Mouse (Mus musculus) neural tube, embryonic 14.5 days (tissue): ENCODE measurements around the gene Gm11238. TPM values are rescaled to one million over a fixed set of nuclear protein-coding genes. Genes with fewer than 3 reads are reported as not detected.
"Not testable (repeated sequence)": the region's sequence is repeated elsewhere in the genome, so short reads cannot be mapped to it uniquely, and the experiment has no call there.

Experiments
- ATAC-seq: fragments of 200-750 bp; cut with Nextera tagmentation; 2 replicates; pipeline ENCODE4 v1.8.0; 2017; ENCODE audit warnings: low read depth, mild to moderate bottlenecking, moderate TSS enrichment, moderate library complexity
- H3K27ac ChIP-seq: fragments of 300-500 bp; sonication (generic); 2 replicates; pipeline ENCODE4 v1.5.1; 2014; ENCODE audit warnings: low read depth, mild to moderate bottlenecking, control low read depth, low read length, moderate library complexity, mixed read lengths
- H3K27me3 ChIP-seq: fragments of 300-500 bp; sonication (generic); 2 replicates; pipeline ENCODE4 v1.6.1; 2014; ENCODE audit warnings: low read length; ENCODE audit not compliant: control insufficient read depth, insufficient read depth
- H3K36me3 ChIP-seq: fragments of 300-500 bp; sonication (generic); 2 replicates; pipeline ENCODE4 v1.6.1; 2014; ENCODE audit warnings: low read length, mixed read lengths; ENCODE audit not compliant: control insufficient read depth, insufficient read depth
- H3K4me1 ChIP-seq: fragments of 300-500 bp; sonication (generic); 2 replicates; pipeline ENCODE4 v1.6.1; 2014; ENCODE audit warnings: low read length; ENCODE audit not compliant: control insufficient read depth, insufficient read depth
- H3K4me2 ChIP-seq: fragments of 300-500 bp; sonication (generic); 2 replicates; pipeline ENCODE4 v1.6.1; 2014; ENCODE audit warnings: mild to moderate bottlenecking, low read depth, low read length, control low read depth
- H3K4me3 ChIP-seq: fragments of 300-500 bp; sonication (generic); 2 replicates; pipeline ENCODE4 v1.5.1; 2014; ENCODE audit warnings: low read depth, low read length, control low read depth, mixed read lengths
- H3K9ac ChIP-seq: fragments of 300-500 bp; sonication (generic); replicated peaks from 2 replicates; pipeline ENCODE4 v1.6.1; 2014; ENCODE audit warnings: low read depth, mild to moderate bottlenecking, control low read depth, low read length, mixed read lengths
- H3K9me3 ChIP-seq: fragments of 300-500 bp; sonication (generic); 2 replicates; pipeline ENCODE4 v1.6.1; 2016; ENCODE audit warnings: low read length; ENCODE audit not compliant: control insufficient read depth
- WGBS: fragments of 180-500 bp; shearing (Covaris S2); extraction: QIAGEN DNeasy Blood & Tissue Kit; methylation state at CpG from one replicate; pipeline ENCODE4 v1.1.7; 2014; 5-methylcytosine and 5-hydroxymethylcytosine counted together
- polyA plus RNA-seq: library from polyadenylated mRNA; unstranded; fragments of >200 nt; fragmentation: Nextera tagmentation; extraction: Ambion mirVana; gene quantifications from 2 replicates; pipeline ENCODE4 v1.2.1, GENCODE M21; 2014

Gm11238 gene
- not detected in 2 replicates for polyA plus RNA-seq

DNA sequence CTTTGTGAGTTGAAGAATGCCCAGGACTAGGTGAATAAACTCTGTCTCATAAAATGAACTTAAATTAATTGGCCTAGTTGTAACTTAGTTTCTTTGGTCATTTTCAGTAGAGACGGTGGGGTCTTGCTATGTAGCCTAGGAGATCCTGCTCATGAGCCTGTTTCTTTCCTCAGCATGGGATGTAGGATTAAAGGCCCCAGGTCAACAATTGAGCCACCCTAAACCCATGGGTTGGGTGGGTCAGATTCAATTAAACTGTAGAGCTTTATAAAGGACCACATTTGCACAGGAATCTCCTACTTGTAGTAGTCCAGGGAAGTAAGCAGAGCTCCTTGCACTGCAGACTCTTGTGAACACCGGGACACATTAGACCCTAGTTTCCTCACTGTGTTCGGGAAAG lies at the start of gene Gm11238:
Gene Gm11238 (plus strand): TSS at position 301 of the 400 bp plus-strand sequence.
- H3K9ac ChIP-seq, H3K9me3 ChIP-seq, ATAC-seq, H3K4me3 ChIP-seq, H3K4me1 ChIP-seq, H3K27me3 ChIP-seq, H3K36me3 ChIP-seq, H3K4me2 ChIP-seq, H3K27ac ChIP-seq: not testable (repeated sequence)
- WGBS = no CpG with 5 or more reads among the region's 3 CpGs

DNA sequence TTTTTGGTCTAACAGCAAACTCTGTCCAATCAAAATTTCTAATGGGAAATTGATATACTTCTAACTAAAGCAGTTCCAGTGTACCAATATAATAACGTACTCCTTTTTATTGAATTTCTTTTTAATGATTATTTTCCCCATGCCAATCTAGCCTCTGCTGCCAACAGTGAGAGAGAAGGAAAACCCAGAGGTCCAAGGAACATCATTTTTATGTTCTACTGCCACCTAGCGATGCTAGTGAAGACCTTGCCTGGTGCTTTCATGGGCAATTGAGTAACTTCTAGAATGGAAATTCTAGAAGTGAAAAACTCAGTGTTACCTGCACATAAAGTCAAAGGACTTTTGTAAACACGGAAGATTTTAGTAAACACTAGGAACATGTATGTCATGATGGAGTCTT lies 8.4 kb upstream of the Gm11238 start:
- no peaks in the 10 kb centered on the region for H3K36me3 ChIP-seq
- no peak overlapping the region for H3K27ac ChIP-seq
- H3K4me1 ChIP-seq = no peaks in the 10 kb centered on the region
- H3K9ac ChIP-seq = no peak overlapping the region
- ATAC-seq = peak; percentile 86
- no peaks in the 10 kb centered on the region for H3K27me3 ChIP-seq
- no peak overlapping the region for H3K4me3 ChIP-seq
- no peak overlapping the region for H3K4me2 ChIP-seq
- WGBS = 9% methylated on average over 3 of the region's 3 CpGs
- H3K9me3 ChIP-seq = no peaks in the 10 kb centered on the region

DNA sequence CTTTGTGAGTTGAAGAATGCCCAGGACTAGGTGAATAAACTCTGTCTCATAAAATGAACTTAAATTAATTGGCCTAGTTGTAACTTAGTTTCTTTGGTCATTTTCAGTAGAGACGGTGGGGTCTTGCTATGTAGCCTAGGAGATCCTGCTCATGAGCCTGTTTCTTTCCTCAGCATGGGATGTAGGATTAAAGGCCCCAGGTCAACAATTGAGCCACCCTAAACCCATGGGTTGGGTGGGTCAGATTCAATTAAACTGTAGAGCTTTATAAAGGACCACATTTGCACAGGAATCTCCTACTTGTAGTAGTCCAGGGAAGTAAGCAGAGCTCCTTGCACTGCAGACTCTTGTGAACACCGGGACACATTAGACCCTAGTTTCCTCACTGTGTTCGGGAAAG lies 15.0 kb downstream of the Gm11238 start, which contains the start of gene Gm11237:
Gene Gm11237 (plus strand): TSS at position 301 of the 400 bp plus-strand sequence.
- not testable (repeated sequence) for H3K4me1 ChIP-seq, H3K4me2 ChIP-seq, H3K27ac ChIP-seq, H3K9ac ChIP-seq, H3K4me3 ChIP-seq, H3K27me3 ChIP-seq, ATAC-seq, H3K9me3 ChIP-seq, H3K36me3 ChIP-seq
- no CpG with 5 or more reads among the region's 3 CpGs for WGBS

DNA sequence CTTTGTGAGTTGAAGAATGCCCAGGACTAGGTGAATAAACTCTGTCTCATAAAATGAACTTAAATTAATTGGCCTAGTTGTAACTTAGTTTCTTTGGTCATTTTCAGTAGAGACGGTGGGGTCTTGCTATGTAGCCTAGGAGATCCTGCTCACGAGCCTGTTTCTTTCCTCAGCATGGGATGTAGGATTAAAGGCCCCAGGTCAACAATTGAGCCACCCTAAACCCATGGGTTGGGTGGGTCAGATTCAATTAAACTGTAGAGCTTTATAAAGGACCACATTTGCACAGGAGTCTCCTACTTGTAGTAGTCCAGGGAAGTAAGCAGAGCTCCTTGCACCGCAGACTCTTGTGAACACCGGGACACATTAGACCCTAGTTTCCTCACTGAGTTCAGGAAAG lies 30.1 kb downstream of the Gm11238 start, which contains the start of gene Gm11236:
Gene Gm11236 (plus strand): TSS at position 301 of the 400 bp plus-strand sequence.
- ATAC-seq, H3K4me2 ChIP-seq, H3K27me3 ChIP-seq, H3K9ac ChIP-seq, H3K4me1 ChIP-seq, H3K9me3 ChIP-seq, H3K36me3 ChIP-seq, H3K4me3 ChIP-seq, H3K27ac ChIP-seq: not testable (repeated sequence)
- no CpG with 5 or more reads among the region's 4 CpGs for WGBS

DNA sequence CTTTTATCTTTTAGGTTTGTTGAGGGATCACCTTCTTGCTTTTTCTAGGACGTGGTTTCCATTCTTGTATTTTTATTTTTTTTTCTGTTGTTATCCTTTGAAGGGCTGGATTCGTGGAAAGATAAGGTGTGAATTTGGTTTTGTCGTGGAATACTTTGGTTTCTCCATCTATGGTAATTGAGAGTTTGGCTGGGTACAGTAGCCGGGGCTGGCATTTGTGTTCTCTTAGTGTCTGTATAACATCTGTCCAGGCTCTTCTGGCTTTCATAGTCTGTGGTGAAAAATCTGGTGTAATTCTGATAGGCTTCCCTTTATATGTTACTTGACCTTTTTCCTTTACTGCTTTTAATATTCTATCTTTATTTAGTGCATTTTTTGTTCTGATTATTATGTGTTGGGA lies 54.2 kb downstream of the Gm11238 start:
- H3K4me1 ChIP-seq, H3K9me3 ChIP-seq, H3K4me3 ChIP-seq, H3K27ac ChIP-seq, H3K36me3 ChIP-seq, H3K9ac ChIP-seq, ATAC-seq, H3K4me2 ChIP-seq, H3K27me3 ChIP-seq: not testable (repeated sequence)
- WGBS = 84% methylated on average over 4 of the region's 4 CpGs

DNA sequence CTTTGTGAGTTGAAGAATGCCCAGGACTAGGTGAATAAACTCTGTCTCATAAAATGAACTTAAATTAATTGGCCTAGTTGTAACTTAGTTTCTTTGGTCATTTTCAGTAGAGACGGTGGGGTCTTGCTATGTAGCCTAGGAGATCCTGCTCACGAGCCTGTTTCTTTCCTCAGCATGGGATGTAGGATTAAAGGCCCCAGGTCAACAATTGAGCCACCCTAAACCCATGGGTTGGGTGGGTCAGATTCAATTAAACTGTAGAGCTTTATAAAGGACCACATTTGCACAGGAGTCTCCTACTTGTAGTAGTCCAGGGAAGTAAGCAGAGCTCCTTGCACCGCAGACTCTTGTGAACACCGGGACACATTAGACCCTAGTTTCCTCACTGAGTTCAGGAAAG lies 60.4 kb downstream of the Gm11238 start, which contains the start of gene Gm11239:
Gene Gm11239 (plus strand): TSS at position 301 of the 400 bp plus-strand sequence.
- not testable (repeated sequence) for ATAC-seq, H3K9ac ChIP-seq, H3K36me3 ChIP-seq, H3K4me2 ChIP-seq, H3K27ac ChIP-seq, H3K9me3 ChIP-seq, H3K4me3 ChIP-seq, H3K27me3 ChIP-seq, H3K4me1 ChIP-seq
- WGBS = no CpG with 5 or more reads among the region's 4 CpGs

DNA sequence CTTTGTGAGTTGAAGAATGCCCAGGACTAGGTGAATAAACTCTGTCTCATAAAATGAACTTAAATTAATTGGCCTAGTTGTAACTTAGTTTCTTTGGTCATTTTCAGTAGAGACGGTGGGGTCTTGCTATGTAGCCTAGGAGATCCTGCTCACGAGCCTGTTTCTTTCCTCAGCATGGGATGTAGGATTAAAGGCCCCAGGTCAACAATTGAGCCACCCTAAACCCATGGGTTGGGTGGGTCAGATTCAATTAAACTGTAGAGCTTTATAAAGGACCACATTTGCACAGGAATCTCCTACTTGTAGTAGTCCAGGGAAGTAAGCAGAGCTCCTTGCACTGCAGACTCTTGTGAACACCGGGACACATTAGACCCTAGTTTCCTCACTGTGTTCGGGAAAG lies 75.5 kb downstream of the Gm11238 start, which contains the start of gene Gm428:
Gene Gm428 (plus strand): TSS at position 301 of the 400 bp plus-strand sequence.
- H3K4me1 ChIP-seq, H3K9ac ChIP-seq, H3K27ac ChIP-seq, ATAC-seq, H3K36me3 ChIP-seq, H3K27me3 ChIP-seq, H3K9me3 ChIP-seq, H3K4me3 ChIP-seq, H3K4me2 ChIP-seq: not testable (repeated sequence)
- no CpG with 5 or more reads among the region's 4 CpGs for WGBS

Other genes starting within 250 kb of the Gm11238 start
- gene Gm11487, start 202.8 kb upstream of the Gm11238 start, polyA plus RNA-seq = not detected in 2 replicates
- not detected in 2 replicates for gene Gm11237, start 15.1 kb downstream of the Gm11238 start, polyA plus RNA-seq
- gene Gm11236, start 30.2 kb downstream of the Gm11238 start, polyA plus RNA-seq = not detected in 2 replicates
- gene Gm11239, start 60.5 kb downstream of the Gm11238 start, polyA plus RNA-seq = not detected in 2 replicates
- gene Gm428, start 75.6 kb downstream of the Gm11238 start, polyA plus RNA-seq = not detected in 2 replicates
- gene Rasef, start 183.1 kb downstream of the Gm11238 start, polyA plus RNA-seq = 0.60 and 0.62 TPM in 2 replicates